Mouse (Mus musculus): ENCODE data around the gene Pigm. TPM values are rescaled to one million over a fixed set of nuclear protein-coding genes. Genes with fewer than 3 reads are reported as not detected.

Pigm gene
- polyA plus RNA-seq, 1 experiment from 2014 or later: 8.7 TPM

- 60% methylated on average over 7 of the region's 7 CpGs for WGBS
- Histone ChIP-seq H3K4me2 (ENCODE audit: low read length) (no peak overlapping the region), H3K9ac (ENCODE audit: low read length) (no peak overlapping the region), H3K27me3 (replicated peaks; ENCODE audit: control insufficient read depth, insufficient read depth, low read length) (peaks cover 32% of the 10 kb centered on the region), H3K4me1 (replicated peaks; ENCODE audit: control insufficient read depth, insufficient read depth, low read length) (no peaks in the 10 kb centered on the region; the same call in 1 of the 2 replicates), H3K27ac (ENCODE audit: low read depth) (no peak overlapping the region), H3K4me3 (ENCODE audit: low read depth, low read length) (no peak overlapping the region), H3K36me3 (ENCODE audit: control insufficient read depth, insufficient read depth, low read length) (no peaks in the 10 kb centered on the region), H3K9me3 (ENCODE audit: control insufficient read depth, low read length) (no peaks in the 10 kb centered on the region)
- ATAC-seq (replicated peaks; ENCODE audit: low FRiP score, low TSS enrichment, low read depth) (no peak), DNase-seq (ENCODE audit: low spot score) (no peak)
Observed at GRCm38 (mm10) chr1:172344820-172345219, 31.5 kb upstream of the Pigm start.

- H3K4me3 ChIP-seq (ENCODE audit: low read depth, low read length): no peak overlapping the region
- ATAC-seq (replicated peaks; ENCODE audit: low FRiP score, low TSS enrichment, low read depth) (no peak), DNase-seq (ENCODE audit: low spot score) (no peak)
- peaks cover 25% of the 10 kb centered on the region for H3K27me3 ChIP-seq (replicated peaks; ENCODE audit: control insufficient read depth, insufficient read depth, low read length)
- no peaks in the 10 kb centered on the region for H3K36me3 ChIP-seq (ENCODE audit: control insufficient read depth, insufficient read depth, low read length)
- 0 out of 2 replicates have a peak, but pooled peaks cover 3% of the 10 kb centered on the region for H3K4me1 ChIP-seq (replicated peaks; ENCODE audit: control insufficient read depth, insufficient read depth, low read length)
- no peaks in the 10 kb centered on the region for H3K9me3 ChIP-seq (ENCODE audit: control insufficient read depth, low read length)
- no peak overlapping the region for H3K9ac ChIP-seq (ENCODE audit: low read length)
- H3K27ac ChIP-seq (ENCODE audit: low read depth): no peak overlapping the region
- no peak overlapping the region for H3K4me2 ChIP-seq (ENCODE audit: low read length)
- WGBS: 89% methylated on average over 10 of the region's 10 CpGs
Observed at GRCm38 (mm10) chr1:172346707-172347106, 29.6 kb upstream of the Pigm start.

- no peak overlapping the region for H3K9ac ChIP-seq (ENCODE audit: low read length)
- ATAC-seq (replicated peaks; ENCODE audit: low FRiP score, low TSS enrichment, low read depth) (no peak), DNase-seq (ENCODE audit: low spot score) (no peak)
- 83% methylated on average over 12 of the region's 12 CpGs for WGBS
- peaks cover 20% of the 10 kb centered on the region for H3K27me3 ChIP-seq (replicated peaks; ENCODE audit: control insufficient read depth, insufficient read depth, low read length)
- H3K4me1 ChIP-seq (replicated peaks; ENCODE audit: control insufficient read depth, insufficient read depth, low read length): 0 out of 2 replicates have a peak, but pooled peaks cover 3% of the 10 kb centered on the region
- H3K36me3 ChIP-seq (ENCODE audit: control insufficient read depth, insufficient read depth, low read length): no peaks in the 10 kb centered on the region
- H3K4me3 ChIP-seq (ENCODE audit: low read depth, low read length): no peak overlapping the region
- H3K9me3 ChIP-seq (ENCODE audit: control insufficient read depth, low read length): no peaks in the 10 kb centered on the region
- H3K4me2 ChIP-seq (ENCODE audit: low read length): no peak overlapping the region
- no peak overlapping the region for H3K27ac ChIP-seq (ENCODE audit: low read depth)
Observed at GRCm38 (mm10) chr1:172347382-172347781, 29.0 kb upstream of the Pigm start.

GRCm38 (mm10) chr1:172349504-172349903 lies 26.8 kb upstream of the Pigm start:
- Histone ChIP-seq H3K4me2 (ENCODE audit: low read length) (no peak overlapping the region), H3K27me3 (replicated peaks; ENCODE audit: control insufficient read depth, insufficient read depth, low read length) (peaks cover 14% of the 10 kb centered on the region; the same call in 1 of the 2 replicates), H3K9me3 (ENCODE audit: control insufficient read depth, low read length) (no peaks in the 10 kb centered on the region), H3K4me3 (ENCODE audit: low read depth, low read length) (no peak overlapping the region), H3K4me1 (replicated peaks; ENCODE audit: control insufficient read depth, insufficient read depth, low read length) (0 out of 2 replicates have a peak, but pooled peaks cover 3% of the 10 kb centered on the region), H3K27ac (ENCODE audit: low read depth) (no peak overlapping the region), H3K9ac (ENCODE audit: low read length) (no peak overlapping the region), H3K36me3 (ENCODE audit: control insufficient read depth, insufficient read depth, low read length) (no peaks in the 10 kb centered on the region)
- ATAC-seq (replicated peaks; ENCODE audit: low FRiP score, low TSS enrichment, low read depth): no peak
- no peak for DNase-seq (ENCODE audit: low spot score)
- 73% methylated on average over 5 of the region's 5 CpGs for WGBS

GRCm38 (mm10) chr1:172349916-172350812 lies 26.2 kb upstream of the Pigm start:
- peak; percentile 75 for ATAC-seq (replicated peaks; ENCODE audit: low FRiP score, low TSS enrichment, low read depth)
- Histone ChIP-seq H3K27ac (ENCODE audit: low read depth) (no peak overlapping the region), H3K36me3 (ENCODE audit: control insufficient read depth, insufficient read depth, low read length) (no peaks in the 10 kb centered on the region), H3K27me3 (replicated peaks; ENCODE audit: control insufficient read depth, insufficient read depth, low read length) (peaks cover 14% of the 10 kb centered on the region; the same call in 1 of the 2 replicates), H3K4me3 (ENCODE audit: low read depth, low read length) (no peak overlapping the region), H3K4me2 (ENCODE audit: low read length) (0 out of 2 replicates have a peak overlapping the region, but pooled peaks have one; percentile 1), H3K9ac (ENCODE audit: low read length) (no peak overlapping the region), H3K9me3 (ENCODE audit: control insufficient read depth, low read length) (no peaks in the 10 kb centered on the region), H3K4me1 (replicated peaks; ENCODE audit: control insufficient read depth, insufficient read depth, low read length) (0 out of 2 replicates have a peak, but pooled peaks cover 3% of the 10 kb centered on the region)
- WGBS: 15% methylated on average over 19 of the region's 19 CpGs
- DNase-seq (ENCODE audit: low spot score): no peak

GRCm38 (mm10) chr1:172352001-172352400 lies 24.3 kb upstream of the Pigm start:
- no peak overlapping the region for H3K4me3 ChIP-seq (ENCODE audit: low read depth, low read length)
- WGBS: 69% methylated on average over 6 of the region's 6 CpGs
- peaks cover 14% of the 10 kb centered on the region; the same call in 1 of the 2 replicates for H3K27me3 ChIP-seq (replicated peaks; ENCODE audit: control insufficient read depth, insufficient read depth, low read length)
- no peaks in the 10 kb centered on the region for H3K9me3 ChIP-seq (ENCODE audit: control insufficient read depth, low read length)
- H3K9ac ChIP-seq (ENCODE audit: low read length): no peak overlapping the region
- DNase-seq (ENCODE audit: low spot score): no peak
- no peak for ATAC-seq (replicated peaks; ENCODE audit: low FRiP score, low TSS enrichment, low read depth)
- H3K27ac ChIP-seq (ENCODE audit: low read depth): no peak overlapping the region
- no peaks in the 10 kb centered on the region for H3K36me3 ChIP-seq (ENCODE audit: control insufficient read depth, insufficient read depth, low read length)
- 0 out of 2 replicates have a peak, but pooled peaks cover 3% of the 10 kb centered on the region for H3K4me1 ChIP-seq (replicated peaks; ENCODE audit: control insufficient read depth, insufficient read depth, low read length)
- no peak overlapping the region for H3K4me2 ChIP-seq (ENCODE audit: low read length)

GRCm38 (mm10) chr1:172352453-172352852 lies 23.9 kb upstream of the Pigm start:
- WGBS: 81% methylated on average over 3 of the region's 3 CpGs
- no peak overlapping the region for H3K4me3 ChIP-seq (ENCODE audit: low read depth, low read length)
- H3K36me3 ChIP-seq (ENCODE audit: control insufficient read depth, insufficient read depth, low read length): no peaks in the 10 kb centered on the region
- ATAC-seq (replicated peaks; ENCODE audit: low FRiP score, low TSS enrichment, low read depth) (no peak), DNase-seq (ENCODE audit: low spot score) (no peak)
- H3K4me2 ChIP-seq (ENCODE audit: low read length): no peak overlapping the region
- H3K27me3 ChIP-seq (replicated peaks; ENCODE audit: control insufficient read depth, insufficient read depth, low read length): peaks cover 14% of the 10 kb centered on the region; the same call in 1 of the 2 replicates
- H3K27ac ChIP-seq (ENCODE audit: low read depth): no peak overlapping the region
- H3K9ac ChIP-seq (ENCODE audit: low read length): no peak overlapping the region
- no peaks in the 10 kb centered on the region for H3K9me3 ChIP-seq (ENCODE audit: control insufficient read depth, low read length)
- 0 out of 2 replicates have a peak, but pooled peaks cover 3% of the 10 kb centered on the region for H3K4me1 ChIP-seq (replicated peaks; ENCODE audit: control insufficient read depth, insufficient read depth, low read length)

GRCm38 (mm10) chr1:172355336-172355735 lies 21.0 kb upstream of the Pigm start:
- Histone ChIP-seq H3K27me3 (replicated peaks; ENCODE audit: control insufficient read depth, insufficient read depth, low read length) (peaks cover 5% of the 10 kb centered on the region; the same call in 1 of the 2 replicates), H3K4me3 (ENCODE audit: low read depth, low read length) (no peak overlapping the region), H3K4me2 (ENCODE audit: low read length) (no peak overlapping the region), H3K4me1 (replicated peaks; ENCODE audit: control insufficient read depth, insufficient read depth, low read length) (0 out of 2 replicates have a peak, but pooled peaks cover 2% of the 10 kb centered on the region), H3K27ac (ENCODE audit: low read depth) (no peak overlapping the region), H3K9me3 (ENCODE audit: control insufficient read depth, low read length) (no peaks in the 10 kb centered on the region), H3K36me3 (ENCODE audit: control insufficient read depth, insufficient read depth, low read length) (no peaks in the 10 kb centered on the region), H3K9ac (ENCODE audit: low read length) (no peak overlapping the region)
- ATAC-seq (replicated peaks; ENCODE audit: low FRiP score, low TSS enrichment, low read depth): no peak
- no peak for DNase-seq (ENCODE audit: low spot score)
- 44% methylated on average over 3 of the region's 3 CpGs for WGBS

Data from intestine, embryonic 14.5 days (tissue).